Mouse (Mus musculus): ENCODE results near the gene Phgr1.
A peak's percentile ranks its signal among the peaks of the same experiment; 100 is the strongest.

The Phgr1 gene

DNA sequence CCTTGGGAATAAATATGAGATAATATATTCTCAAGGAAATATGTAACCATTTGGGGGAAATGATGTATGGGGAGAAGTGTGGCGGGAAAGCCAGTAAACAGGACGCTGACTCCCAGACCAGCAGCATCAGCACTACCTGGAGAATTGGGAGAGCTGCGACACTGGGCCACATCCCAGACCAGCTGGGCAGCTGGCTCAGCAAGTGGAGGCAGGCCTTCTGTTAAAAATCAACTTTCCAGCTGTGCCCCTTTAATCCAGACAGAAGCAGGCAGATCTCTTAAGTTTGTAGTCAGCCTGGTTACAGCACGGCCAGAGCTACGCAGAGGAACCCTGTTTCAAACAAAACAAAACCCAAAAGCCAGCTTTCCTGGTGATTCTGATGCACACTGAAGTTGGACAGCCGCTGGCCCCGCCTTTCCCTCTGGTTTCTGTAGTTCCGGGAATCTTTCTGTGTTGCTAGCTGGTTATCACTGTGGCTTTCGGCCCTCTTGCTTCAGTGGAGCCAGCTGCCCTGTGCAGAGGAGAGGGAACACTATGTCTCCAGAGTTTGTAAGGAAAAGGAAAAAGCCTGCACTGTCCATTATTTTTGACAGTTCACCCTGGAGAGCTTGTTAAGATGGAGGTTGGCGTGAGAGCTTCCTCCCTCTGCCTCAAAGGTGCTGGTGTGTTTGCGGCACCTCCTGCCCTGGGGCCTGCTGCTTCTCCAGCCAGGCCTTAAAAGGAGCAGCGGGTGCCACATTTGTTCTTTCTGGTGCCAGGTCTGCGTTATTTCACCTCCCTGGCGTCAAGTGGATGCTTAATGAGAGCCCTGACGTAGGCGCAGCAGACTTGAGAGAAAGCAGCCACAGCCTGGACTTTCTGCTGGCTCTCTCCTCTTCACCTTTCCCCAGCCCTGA lies 20.4 kb upstream of the Phgr1 start:
- DNase-seq, result no peak

DNA sequence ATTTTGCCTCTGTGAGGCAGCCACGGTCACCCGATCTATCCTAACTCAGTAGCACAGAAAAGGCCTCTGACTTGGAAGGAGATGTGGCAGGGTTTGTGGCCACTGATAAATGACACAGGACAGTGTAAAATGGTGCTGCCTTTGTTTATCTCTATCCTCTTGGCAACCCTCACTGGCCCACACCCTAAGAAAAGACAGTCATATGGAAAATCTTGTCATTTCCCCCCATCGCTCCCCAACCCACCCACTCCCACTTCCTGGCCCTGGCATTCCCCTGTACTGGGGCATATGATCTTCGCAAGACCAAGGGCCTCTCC lies 19.8 kb upstream of the Phgr1 start:
- DNase-seq, result no peak

DNA sequence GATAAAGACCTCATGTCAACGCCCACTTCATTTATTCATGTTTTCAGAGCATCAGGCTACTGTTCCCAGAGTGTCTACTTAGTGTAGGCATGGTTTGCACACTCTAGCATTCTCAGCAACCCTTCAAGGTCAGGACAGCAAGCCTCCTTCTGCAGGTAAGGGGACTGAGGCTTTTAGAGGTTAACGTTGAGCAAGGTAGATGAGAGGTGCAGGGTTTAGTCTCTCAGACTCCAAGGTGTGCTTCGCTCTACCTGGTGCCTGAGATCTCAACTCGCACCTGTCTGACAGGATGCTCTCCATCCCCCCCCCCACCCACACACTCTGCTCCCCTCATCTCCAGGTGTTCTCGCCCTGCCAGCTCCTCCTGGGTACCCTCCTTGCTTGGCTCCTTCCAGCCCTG lies 18.4 kb upstream of the Phgr1 start:
- DNase-seq, result no peak

DNA sequence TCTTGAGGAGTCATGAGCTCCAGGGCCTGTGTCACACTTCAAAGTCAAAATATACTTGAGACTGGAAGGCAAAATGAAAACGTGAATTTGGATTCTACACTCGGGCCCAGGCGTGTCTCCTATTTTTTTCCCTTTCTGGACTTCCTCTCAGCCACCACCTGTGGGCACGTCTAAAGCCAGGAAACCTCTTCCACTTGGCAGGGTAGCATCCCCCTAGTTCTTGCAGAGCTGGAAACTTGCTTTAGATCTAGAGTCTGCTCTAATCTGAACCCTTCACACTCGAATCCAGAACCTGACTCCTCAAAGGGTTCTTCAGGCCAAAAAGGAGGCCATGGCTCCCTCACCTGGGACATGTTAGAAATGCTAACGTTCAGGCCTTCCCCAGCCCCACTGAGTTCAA lies 17.2 kb upstream of the Phgr1 start:
- DNase-seq, result no peak

- DNase-seq, result no peak
Observed at GRCm38 (mm10) chr2:118756103-118756502, 16.5 kb upstream of the Phgr1 start.

GRCm38 (mm10) chr2:118759828-118760227 lies 12.7 kb upstream of the Phgr1 start:
- DNase-seq, result peak; percentile 77

DNA sequence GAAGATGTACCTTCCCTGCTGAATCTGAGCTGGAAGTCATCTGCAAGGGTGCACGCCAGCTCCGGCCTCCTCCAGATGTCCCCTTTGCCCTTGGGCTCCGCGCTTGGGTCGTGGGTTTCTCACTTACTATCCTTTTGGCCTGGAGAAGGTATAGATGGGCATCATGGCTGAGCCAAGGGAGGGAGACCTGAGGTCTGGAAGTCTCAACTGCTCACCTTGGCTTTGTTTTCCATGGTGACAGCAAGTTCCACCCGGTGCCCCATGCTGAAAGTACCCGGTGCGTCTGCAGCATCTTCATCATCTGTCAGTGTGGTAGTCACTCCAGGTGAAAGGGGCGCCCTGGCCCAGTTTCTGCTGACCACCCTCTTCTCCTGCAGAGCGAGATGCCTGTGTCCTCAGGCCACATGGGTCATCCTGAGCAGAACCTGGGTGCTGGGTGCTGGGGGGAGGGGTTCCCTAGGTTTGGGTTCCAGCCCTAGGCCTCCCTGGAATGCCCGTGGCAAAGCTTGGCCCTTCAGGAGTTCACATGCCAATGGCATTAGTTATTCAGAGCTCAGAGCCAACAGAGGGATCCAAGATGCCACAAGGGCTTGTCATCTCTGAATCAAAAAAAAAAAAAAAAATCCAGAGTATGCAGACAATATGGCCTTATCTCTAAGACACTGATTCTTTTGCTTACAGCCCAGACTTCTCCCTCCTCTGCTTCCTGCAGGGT lies 12.1 kb upstream of the Phgr1 start:
- DNase-seq, result no peak

DNA sequence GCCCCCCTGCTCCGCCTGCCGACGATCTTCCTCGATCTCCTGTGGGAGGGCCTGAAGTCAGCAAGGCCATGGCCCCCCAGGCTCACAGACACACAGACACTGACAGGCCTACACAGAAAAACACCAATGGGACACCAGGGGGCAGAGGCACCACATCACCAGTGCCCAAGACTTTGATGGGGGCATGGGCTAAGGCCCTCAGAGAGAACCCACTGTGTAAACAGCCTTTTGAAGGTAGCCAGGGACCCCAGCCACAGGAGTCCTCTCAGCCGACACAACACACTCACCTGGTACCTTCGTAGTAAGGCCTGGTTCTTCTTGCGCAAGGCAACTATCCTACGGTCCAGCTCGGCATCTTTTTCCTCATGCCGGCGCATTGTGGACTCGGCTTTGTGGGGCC lies 11.2 kb upstream of the Phgr1 start:
- DNase-seq, result no peak

DNA sequence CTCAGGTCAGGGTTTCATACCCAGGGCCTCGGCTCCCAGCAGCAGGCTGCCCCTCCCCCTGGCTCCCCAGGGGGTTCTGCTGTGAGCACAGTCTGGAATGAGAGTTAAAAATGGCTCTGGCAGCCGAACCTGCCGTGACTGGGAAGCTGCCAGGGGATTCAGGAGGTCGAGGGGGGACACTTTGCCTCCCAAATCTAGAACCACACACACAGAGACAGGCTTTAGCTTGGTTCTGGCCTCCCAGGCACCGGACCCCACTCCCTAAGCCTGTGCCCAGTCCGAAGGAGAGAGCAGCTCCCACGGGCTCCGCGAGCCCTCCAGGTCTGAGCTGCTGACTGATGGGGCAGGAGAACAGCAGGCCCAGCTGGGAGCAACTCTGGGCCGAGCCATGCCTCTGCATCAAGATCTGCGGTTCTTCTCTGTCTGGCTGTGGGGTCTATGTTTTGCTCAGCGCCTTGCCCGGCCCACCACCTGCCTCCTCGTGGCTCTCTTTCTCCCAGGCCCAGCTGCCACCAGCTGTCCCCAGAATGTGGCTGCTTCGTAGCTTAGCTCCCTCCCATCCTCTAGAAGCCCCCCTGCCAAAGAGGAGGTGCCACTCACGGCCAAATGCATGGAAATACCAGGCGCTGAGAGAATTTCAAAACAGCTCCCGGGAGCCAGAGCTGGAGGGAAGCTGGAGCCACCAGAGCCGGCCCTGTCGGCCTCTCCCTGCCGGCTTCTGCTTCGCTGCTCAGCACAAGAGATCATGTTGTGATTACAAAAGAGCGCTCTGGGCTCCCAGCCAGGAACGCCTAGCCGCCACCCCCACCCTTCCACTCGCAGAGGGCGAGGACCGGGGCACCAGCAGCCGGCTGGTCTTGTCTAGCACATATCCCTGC lies 10.4 kb upstream of the Phgr1 start, which contains the start of gene Ccdc9b:
Gene Ccdc9b (minus strand): TSS at position 756 of the 878 bp plus-strand sequence.
- peak; percentile 96 for DNase-seq

GRCm38 (mm10) chr2:118762784-118763148 lies 9.8 kb upstream of the Phgr1 start:
- DNase-seq, result no peak

GRCm38 (mm10) chr2:118763469-118763868 lies 9.1 kb upstream of the Phgr1 start:
- peak; percentile 48 for DNase-seq

GRCm38 (mm10) chr2:118764094-118764831 lies 8.3 kb upstream of the Phgr1 start:
- DNase-seq, result peak; percentile 67

DNA sequence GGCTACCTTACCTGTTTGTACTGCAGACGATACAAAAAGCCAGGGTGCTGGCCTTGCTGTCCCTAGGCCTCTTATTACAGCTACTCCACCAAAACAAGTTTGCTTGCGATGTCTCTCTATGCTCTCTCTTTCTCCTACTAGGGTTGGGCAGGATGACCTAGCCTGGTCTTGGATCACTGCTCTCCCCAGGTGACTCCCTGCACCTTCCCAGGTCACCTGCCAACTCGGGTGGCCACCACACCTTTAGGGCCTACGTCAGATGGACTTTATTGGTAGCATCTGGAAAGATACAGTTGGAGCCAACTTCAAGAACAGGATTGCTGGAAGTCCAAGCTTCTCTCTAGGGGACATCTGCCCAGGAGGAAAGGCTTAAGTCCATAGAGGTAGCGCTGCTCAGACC lies 7.7 kb upstream of the Phgr1 start:
- DNase-seq, result no peak

GRCm38 (mm10) chr2:118766041-118767033 lies 6.2 kb upstream of the Phgr1 start:
- DNase-seq, result no peak

DNA sequence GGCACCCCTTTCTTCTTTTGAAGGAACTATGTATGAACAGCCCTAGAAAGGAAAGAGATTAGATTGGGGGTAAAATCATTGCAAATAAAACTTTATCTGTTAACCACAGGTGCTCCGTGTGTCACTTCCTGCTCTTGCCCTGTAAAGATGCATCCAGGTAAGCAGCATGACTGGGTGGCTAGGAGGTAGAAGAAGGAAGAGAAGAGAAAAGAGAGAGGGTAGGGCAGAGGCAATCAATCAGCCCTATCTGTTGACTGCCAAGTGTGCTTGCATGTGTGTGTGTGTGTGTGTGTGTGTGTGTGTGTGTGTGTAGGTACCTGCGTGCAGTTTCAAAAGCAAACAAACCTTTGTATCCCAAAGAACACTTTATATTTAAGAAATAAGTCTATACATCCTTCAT lies 2.0 kb downstream of the Phgr1 start:
- no peak for DNase-seq

- no peak for DNase-seq
Observed at GRCm38 (mm10) chr2:118775396-118775795, 2.8 kb downstream of the Phgr1 start.

- DNase-seq, result no peak
Observed at GRCm38 (mm10) chr2:118775846-118776245, 3.3 kb downstream of the Phgr1 start.

DNA sequence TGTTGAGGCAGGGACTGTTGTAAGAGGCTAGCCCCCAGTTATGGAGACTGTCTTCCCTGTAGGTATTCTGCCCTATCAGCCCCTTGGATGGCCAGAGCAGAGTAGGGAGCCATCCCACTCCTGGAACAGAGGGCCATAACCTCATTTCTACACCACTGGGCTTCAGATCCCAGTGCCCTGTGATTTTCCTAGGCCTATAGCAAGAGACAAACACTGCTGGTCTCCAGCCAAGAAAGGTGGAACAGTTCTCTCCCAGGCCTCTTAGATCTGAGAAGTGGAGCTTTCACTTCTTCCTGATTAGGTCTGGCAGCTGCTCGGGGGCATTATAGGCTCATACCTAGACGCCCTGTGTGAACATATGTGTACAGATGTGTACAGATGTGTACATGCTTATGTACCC lies 3.7 kb downstream of the Phgr1 start:
- no peak for DNase-seq

- no peak for DNase-seq
Observed at GRCm38 (mm10) chr2:118778418-118778817, 5.8 kb downstream of the Phgr1 start.

- DNase-seq, result no peak
Observed at GRCm38 (mm10) chr2:118779065-118779464, 6.5 kb downstream of the Phgr1 start.

Data from kidney, postnatal 10 days (tissue).